ENCODE assay signal across 28 mouse cellular contexts in genomic region chr19:55247991-55248520, GRCm38 (mm10). TPM values are rescaled to one million over a fixed set of nuclear protein-coding genes. Genes with fewer than 3 reads are reported as not detected.
DNase-seq lines count a peak whose midpoint lies in the region; ATAC-seq lines count a peak whose summit lies in the region.
"Had no signal": no experiment of that assay in that cellular context is flagged by ENCODE, and none has a peak within 500 bp of the region (broad histone marks: within the 10 kb centered on the region; RNA-seq: fewer than 3 reads in every experiment).

No protein-coding gene starts in this region.

- H3K4me2 ChIP-seq in liver, embryonic 15.5 days: peak overlapping the region; percentile 46
- H3K4me2 ChIP-seq in midbrain, embryonic 16.5 days (ENCODE audit: low read length): no peak overlapping the region
- H3K4me2 ChIP-seq: embryonic facial prominence, embryonic 15.5 days; heart, embryonic 15.5 days; hindbrain, embryonic 14.5 days; kidney, embryonic 15.5 days; stomach, embryonic 15.5 days had no signal

- H3K27me3 ChIP-seq in megakaryocyte, embryonic 14.5 days (replicated peaks): no peaks in the 10 kb centered on the region
- no peaks in the 10 kb centered on the region for H3K27me3 ChIP-seq in liver, embryonic 15.5 days
- no peaks in the 10 kb centered on the region for H3K27me3 ChIP-seq in midbrain, embryonic 16.5 days (ENCODE audit: control insufficient read depth, insufficient read depth, low read depth, low read length)
- H3K27me3 ChIP-seq: embryonic facial prominence, embryonic 15.5 days; heart, embryonic 15.5 days; stomach, embryonic 15.5 days had no signal

- peak overlapping the region; percentile 37; the same call in 1 of the 2 replicates for H3K9ac ChIP-seq in liver, embryonic 15.5 days
- H3K9ac ChIP-seq in midbrain, embryonic 16.5 days (ENCODE audit: low read depth, low read length): no peak overlapping the region
- H3K9ac ChIP-seq: embryonic facial prominence, embryonic 15.5 days; heart, embryonic 15.5 days; hindbrain, embryonic 14.5 days; kidney, embryonic 15.5 days; stomach, embryonic 15.5 days had no signal

- H3K27ac ChIP-seq in liver, embryonic 15.5 days (replicated peaks): peak overlapping the region; percentile 71
- no peak overlapping the region for H3K27ac ChIP-seq in midbrain, embryonic 16.5 days (ENCODE audit: low read length)
- H3K27ac ChIP-seq: embryonic facial prominence, embryonic 15.5 days; forebrain, embryonic 10.5 days; heart, embryonic 15.5 days; hindbrain, embryonic 14.5 days; kidney, embryonic 15.5 days; stomach, embryonic 15.5 days had no signal

- 13% methylated on average over 9 of the region's 9 CpGs for WGBS in liver, embryonic 15.5 days (ENCODE audit: insufficient replicate concordance)
- WGBS in midbrain, embryonic 16.5 days: 78% methylated on average over 9 of the region's 9 CpGs

- no peaks in the 10 kb centered on the region for H3K36me3 ChIP-seq in megakaryocyte, embryonic 14.5 days (replicated peaks; ENCODE audit: low read length)
- no peaks in the 10 kb centered on the region for H3K36me3 ChIP-seq in liver, embryonic 15.5 days (replicated peaks)
- no peaks in the 10 kb centered on the region for H3K36me3 ChIP-seq in midbrain, embryonic 16.5 days (ENCODE audit: control insufficient read depth, insufficient read depth, low read length)
- H3K36me3 ChIP-seq: embryonic facial prominence, embryonic 15.5 days; forebrain, embryonic 10.5 days; G1E; heart, embryonic 15.5 days; kidney, embryonic 15.5 days; stomach, embryonic 15.5 days had no signal

- H3K9me3 ChIP-seq in megakaryocyte, embryonic 14.5 days: no peaks in the 10 kb centered on the region
- H3K9me3 ChIP-seq in liver, embryonic 15.5 days (replicated peaks): no peaks in the 10 kb centered on the region
- no peaks in the 10 kb centered on the region for H3K9me3 ChIP-seq in midbrain, embryonic 16.5 days (replicated peaks; ENCODE audit: control insufficient read depth, low read length, poor library complexity, severe bottlenecking)
- H3K9me3 ChIP-seq: embryonic facial prominence, embryonic 15.5 days; G1E; heart, embryonic 15.5 days; kidney, embryonic 15.5 days; stomach, embryonic 15.5 days had no signal

- DNase-seq in liver: peak; percentile 32
- peak; percentile 22 for DNase-seq in yolk sac, embryonic 10.5 days (ENCODE audit: low spot score)
- DNase-seq in frontal cortex, postnatal 25 days (ENCODE audit: low spot score in 2 of 2): no peak
- DNase-seq: adrenal gland, adult 2 months; B cell, adult 2 months; cerebellum, adult 18-20 months; cerebellum, postnatal 36 days; heart, postnatal 4 days; layer of hippocampus, adult 9-11 months; right cerebral cortex, postnatal 4 days; thymus, adult 18-20 months had no signal

- H3K4me1 ChIP-seq in megakaryocyte, embryonic 14.5 days: peaks cover 89% of the 10 kb centered on the region
- peaks cover 42% of the 10 kb centered on the region for H3K4me1 ChIP-seq in liver, embryonic 15.5 days (replicated peaks)
- H3K4me1 ChIP-seq in midbrain, embryonic 16.5 days (ENCODE audit: control insufficient read depth, insufficient read depth, low read length): peaks cover 2% of the 10 kb centered on the region; the same call in 1 of the 2 replicates

- no peak for ATAC-seq in megakaryocyte, adult 5-6 weeks (ENCODE audit: poor library complexity, severe bottlenecking)
- ATAC-seq in liver, embryonic 15.5 days (ENCODE audit: insufficient read depth): peak; percentile 33; the same call in 1 of the 2 replicates
- ATAC-seq in frontal cortex, adult (ENCODE audit: low TSS enrichment): no peak
- no peak for ATAC-seq in midbrain, embryonic 16.5 days
- ATAC-seq: forebrain, embryonic 16.5 days; inflammation-experienced regulatory T-cells, adult 6 months; lung, postnatal 0 days had no signal

- H3K4me3 ChIP-seq in megakaryocyte, embryonic 14.5 days (replicated peaks): peak overlapping the region; percentile 47
- no peak overlapping the region for H3K4me3 ChIP-seq in liver, embryonic 15.5 days (replicated peaks)
- no peak overlapping the region for H3K4me3 ChIP-seq in midbrain, embryonic 16.5 days (ENCODE audit: low read depth, low read length)
- H3K4me3 ChIP-seq: embryonic facial prominence, embryonic 15.5 days; forebrain, embryonic 10.5 days; heart, embryonic 15.5 days; kidney, embryonic 15.5 days; stomach, embryonic 15.5 days had no signal

RNA-seq across cellular contexts. Expression of gene Acsl5, which starts 3.7 kb away (rescaled TPM):
- 1.9 and 21.0 TPM in 2 replicates for polyA plus RNA-seq in megakaryocyte, embryonic 14.5 days (2012; ENCODE audit: insufficient read depth, low replicate concordance)
- 66.8 and 92.8 TPM in 2 replicates for total RNA-seq in megakaryocyte, adult 5-6 weeks (2015)
- total RNA-seq in megakaryocyte, adult 5-6 weeks (2017): 93.0 and 99.7 TPM in 2 replicates
- 154 and 157 TPM in 2 replicates for polyA plus RNA-seq in liver, embryonic 15.5 days (2015; fragmentation: Nextera tagmentation; extraction: Ambion mirVana)
- polyA plus RNA-seq in midbrain, embryonic 16.5 days (2015; fragmentation: Nextera tagmentation; extraction: Ambion mirVana): 14.7 and 18.2 TPM in 2 replicates

RNA-seq across cellular contexts. Expression of gene Gucy2g, which starts 7.0 kb away (rescaled TPM):
- 0.97 and 1.6 TPM in 2 replicates for polyA plus RNA-seq in megakaryocyte, embryonic 14.5 days (2012; ENCODE audit: insufficient read depth, low replicate concordance)
- not detected in 2 replicates for total RNA-seq in megakaryocyte, adult 5-6 weeks (2015)
- not detected in 2 replicates for total RNA-seq in megakaryocyte, adult 5-6 weeks (2017)
- not detected in 2 replicates for polyA plus RNA-seq in liver, embryonic 15.5 days (2015; fragmentation: Nextera tagmentation; extraction: Ambion mirVana)
- polyA plus RNA-seq in midbrain, embryonic 16.5 days (2015; fragmentation: Nextera tagmentation; extraction: Ambion mirVana): 0.05 TPM in 1 of 2 replicates, not detected in the other
- total RNA-seq: adrenal gland, adult 2 months; CH12.LX; heart, postnatal 4 days; midbrain, postnatal 0 days had no signal
- polyA plus RNA-seq: forebrain, embryonic 10.5 days; forebrain, embryonic 16.5 days; G1E; heart, embryonic 15.5 days; midbrain, postnatal 0 days had no signal

Comparison
In these comparisons a context has a peak if more than half of its experiments do, and no peak if none do; other contexts are left out.
1. DNase-seq: peak in liver (single experiment) and yolk sac, embryonic 10.5 days (single experiment); none in frontal cortex, postnatal 25 days (0 of 2).